Mouse (Mus musculus): ENCODE measurements around the gene Nr2f6. TPM values are rescaled to one million over a fixed set of nuclear protein-coding genes. Genes with fewer than 3 reads are reported as not detected.

The Nr2f6 gene
- total RNA-seq (2014; rRNA removed) (127 and 129 TPM in 2 replicates), polyA plus RNA-seq (2015; fragmentation: Nextera tagmentation; extraction: Ambion mirVana) (33.8 and 34.1 TPM in 2 replicates)

GRCm38 (mm10) chr8:71381421-71381970 is at the start of gene Nr2f6:
Gene Nr2f6, minus strand, starts transcription at chr8:71381960.
- DNase-seq (ENCODE audit: low spot score) (peak; percentile 74), ATAC-seq (peak; percentile 74)
- peak within 1 kb of the TSS; percentile 80 for H3K4me3 ChIP-seq (ENCODE audit: low read length)
- no peaks in the 10 kb centered on the region for H3K36me3 ChIP-seq (ENCODE audit: insufficient read depth, low read length)
- peak within 1 kb of the TSS; percentile 81 for H3K9ac ChIP-seq (replicated peaks; ENCODE audit: low read length)
- H3K4me1 ChIP-seq (ENCODE audit: insufficient read depth, low read length) = peaks cover 15% of the 10 kb centered on the region
- WGBS = 3% methylated on average over 48 of the region's 89 CpGs
- peak within 1 kb of the TSS; percentile 89 for H3K27ac ChIP-seq
- no peaks in the 10 kb centered on the region for H3K9me3 ChIP-seq (ENCODE audit: low read length)
- no peak for TF ChIP-seq CTCF (IDR thresholded peaks at IDR 0.05; ENCODE audit: low read depth)
- H3K4me2 ChIP-seq (ENCODE audit: low read depth, low read length) = peak within 1 kb of the TSS; percentile 99
- no peaks in the 10 kb centered on the region for H3K27me3 ChIP-seq (ENCODE audit: insufficient read depth, low read length)

- no peaks in the 10 kb centered on the region for H3K36me3 ChIP-seq (ENCODE audit: insufficient read depth, low read length)
- no peak for TF ChIP-seq CTCF (IDR thresholded peaks at IDR 0.05; ENCODE audit: low read depth)
- no peaks in the 10 kb centered on the region for H3K27me3 ChIP-seq (ENCODE audit: insufficient read depth, low read length)
- 0 out of 2 replicates have a peak, but pooled peaks cover 7% of the 10 kb centered on the region for H3K9me3 ChIP-seq (ENCODE audit: low read length)
- H3K4me2 ChIP-seq (ENCODE audit: low read depth, low read length) = no peak overlapping the region
- no peak overlapping the region for H3K9ac ChIP-seq (replicated peaks; ENCODE audit: low read length)
- H3K4me1 ChIP-seq (ENCODE audit: insufficient read depth, low read length) = no peaks in the 10 kb centered on the region
- no peak for ATAC-seq
- no peak overlapping the region for H3K4me3 ChIP-seq (ENCODE audit: low read length)
- H3K27ac ChIP-seq = no peak overlapping the region
- no peak for DNase-seq (ENCODE audit: low spot score)
Measured at GRCm38 (mm10) chr8:71422121-71422520, 40.4 kb upstream of the Nr2f6 start.

GRCm38 (mm10) chr8:71411535-71412273 is 29.9 kb upstream of the Nr2f6 start:
- TF ChIP-seq CTCF (IDR thresholded peaks at IDR 0.05; ENCODE audit: low read depth) = no peak
- ATAC-seq (no peak), DNase-seq (ENCODE audit: low spot score) (no peak)
- Histone ChIP-seq H3K4me2 (ENCODE audit: low read depth, low read length) (no peak overlapping the region), H3K36me3 (ENCODE audit: insufficient read depth, low read length) (no peaks in the 10 kb centered on the region), H3K27ac (no peak overlapping the region), H3K9ac (replicated peaks; ENCODE audit: low read length) (no peak overlapping the region), H3K4me1 (ENCODE audit: insufficient read depth, low read length) (0 out of 2 replicates have a peak, but pooled peaks cover under 1% of the 10 kb centered on the region), H3K27me3 (ENCODE audit: insufficient read depth, low read length) (no peaks in the 10 kb centered on the region), H3K4me3 (ENCODE audit: low read length) (no peak overlapping the region), H3K9me3 (ENCODE audit: low read length) (no peaks in the 10 kb centered on the region)
- WGBS = 47% methylated on average over 11 of the region's 11 CpGs

DNA sequence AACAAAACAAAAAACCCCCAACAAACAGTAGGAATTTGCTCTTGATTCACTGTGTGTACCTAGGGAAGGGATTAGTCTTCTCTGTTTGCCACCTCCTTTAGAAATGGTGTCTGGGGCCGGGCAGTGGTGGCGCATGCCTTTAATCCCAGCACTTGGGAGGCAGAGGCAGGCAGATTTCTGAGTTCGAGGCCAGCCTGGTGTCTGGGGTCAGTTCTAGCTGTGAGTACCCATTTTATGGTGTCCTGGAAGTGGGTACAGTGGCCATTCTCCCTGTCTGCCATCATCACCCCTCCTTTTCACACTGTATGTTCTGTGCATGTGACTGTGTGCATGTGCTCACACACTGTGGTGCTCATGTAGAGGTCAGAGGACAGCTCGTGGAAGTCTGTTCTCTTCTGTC is 26.5 kb upstream of the Nr2f6 start:
- Histone ChIP-seq H3K9ac (replicated peaks; ENCODE audit: low read length) (no peak overlapping the region), H3K4me1 (ENCODE audit: insufficient read depth, low read length) (peaks cover 9% of the 10 kb centered on the region; the same call in 1 of the 2 replicates), H3K27ac (no peak overlapping the region), H3K4me2 (ENCODE audit: low read depth, low read length) (no peak overlapping the region), H3K4me3 (ENCODE audit: low read length) (no peak overlapping the region), H3K27me3 (ENCODE audit: insufficient read depth, low read length) (no peaks in the 10 kb centered on the region), H3K9me3 (ENCODE audit: low read length) (no peaks in the 10 kb centered on the region), H3K36me3 (ENCODE audit: insufficient read depth, low read length) (no peaks in the 10 kb centered on the region)
- DNase-seq (ENCODE audit: low spot score) (no peak), ATAC-seq (no peak)
- 92% methylated on average over 4 of the region's 4 CpGs for WGBS
- no peak for TF ChIP-seq CTCF (IDR thresholded peaks at IDR 0.05; ENCODE audit: low read depth)

DNA sequence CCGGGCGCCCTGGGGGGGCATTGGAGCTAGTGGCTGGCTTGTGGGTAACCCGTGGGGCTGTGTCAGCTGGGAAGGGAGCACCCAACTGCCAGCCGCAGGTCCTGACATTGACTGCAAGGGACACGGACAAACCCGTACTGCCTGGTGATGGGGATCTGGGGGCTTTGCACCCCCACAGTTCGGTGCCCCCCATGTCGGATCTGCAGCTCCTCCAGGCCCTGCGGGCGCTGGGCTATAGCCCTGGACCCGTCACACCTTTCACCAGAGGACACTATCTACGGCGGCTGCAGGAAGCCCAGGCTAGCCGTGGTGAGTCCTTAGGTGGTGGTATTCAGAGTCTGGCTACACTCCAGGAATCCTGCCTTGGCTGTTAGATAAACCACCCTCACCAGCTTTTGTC is 25.7 kb upstream of the Nr2f6 start:
- no peak overlapping the region for H3K4me2 ChIP-seq (ENCODE audit: low read depth, low read length)
- no peaks in the 10 kb centered on the region for H3K9me3 ChIP-seq (ENCODE audit: low read length)
- ATAC-seq (no peak), DNase-seq (ENCODE audit: low spot score) (no peak)
- 95% methylated on average over 14 of the region's 14 CpGs for WGBS
- H3K4me1 ChIP-seq (ENCODE audit: insufficient read depth, low read length) = peaks cover 9% of the 10 kb centered on the region; the same call in 1 of the 2 replicates
- no peak overlapping the region for H3K4me3 ChIP-seq (ENCODE audit: low read length)
- TF ChIP-seq CTCF (IDR thresholded peaks at IDR 0.05; ENCODE audit: low read depth) = no peak
- no peak overlapping the region for H3K9ac ChIP-seq (replicated peaks; ENCODE audit: low read length)
- H3K27ac ChIP-seq = no peak overlapping the region
- no peaks in the 10 kb centered on the region for H3K27me3 ChIP-seq (ENCODE audit: insufficient read depth, low read length)
- no peaks in the 10 kb centered on the region for H3K36me3 ChIP-seq (ENCODE audit: insufficient read depth, low read length)

- 1% methylated on average over 55 of the region's 55 CpGs for WGBS
Measured at GRCm38 (mm10) chr8:71406099-71407015, 24.6 kb upstream of the Nr2f6 start.

More at GRCm38 (mm10) chr8:71406099-71407015, 24.6 kb upstream of the Nr2f6 start:
- Histone ChIP-seq H3K27me3 (ENCODE audit: insufficient read depth, low read length) (no peaks in the 10 kb centered on the region), H3K9me3 (ENCODE audit: low read length) (no peaks in the 10 kb centered on the region), H3K4me3 (ENCODE audit: low read length) (peak overlapping the region; percentile 45), H3K9ac (replicated peaks; ENCODE audit: low read length) (peak overlapping the region; percentile 42; the same call in 1 of the 2 replicates), H3K4me1 (ENCODE audit: insufficient read depth, low read length) (peaks cover 9% of the 10 kb centered on the region; the same call in 1 of the 2 replicates), H3K27ac (no peak overlapping the region), H3K4me2 (ENCODE audit: low read depth, low read length) (peak overlapping the region; percentile 97), H3K36me3 (ENCODE audit: insufficient read depth, low read length) (no peaks in the 10 kb centered on the region)
- DNase-seq (ENCODE audit: low spot score) = peak; percentile 56
- peak; percentile 75 for TF ChIP-seq CTCF (IDR thresholded peaks at IDR 0.05; ENCODE audit: low read depth)
- peak; percentile 57 for ATAC-seq
